Mouse (Mus musculus): ENCODE measurements at regions not wholly inside any gene's neighbourhood (a gene's known extent, or its start where the extent isn't known, plus 50 kb on each side); places are given as distances from the start of the nearest gene placed in this dataset.

DNA sequence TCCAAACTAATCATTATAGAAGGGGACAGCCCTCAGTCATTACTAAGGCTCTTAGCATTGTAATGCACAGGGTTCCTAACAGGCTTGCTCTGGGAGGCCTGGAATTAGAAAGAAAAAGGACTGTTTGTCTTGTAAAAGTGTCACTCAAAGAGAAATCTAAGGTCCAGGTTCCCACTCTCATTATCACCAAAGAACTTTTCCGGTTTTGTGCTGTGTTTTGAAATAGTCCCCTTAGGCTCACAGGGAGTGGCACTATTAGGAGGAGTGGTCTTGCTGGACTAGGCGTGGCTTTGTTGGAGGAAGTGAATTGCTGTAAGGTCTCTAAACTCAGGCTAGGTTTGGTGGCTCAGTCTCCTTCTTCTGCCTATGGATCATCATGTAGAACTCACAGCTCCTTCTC lies 161.9 kb upstream of the Ofcc1 start:
- H3K9ac ChIP-seq = no peak overlapping the region
- H3K27me3 ChIP-seq (ENCODE audit: control insufficient read depth, insufficient read depth, low read length) = no peaks in the 10 kb centered on the region
- H3K9me3 ChIP-seq (ENCODE audit: control insufficient read depth, low read length) = no peaks in the 10 kb centered on the region
- no peaks in the 10 kb centered on the region for H3K36me3 ChIP-seq (replicated peaks; ENCODE audit: control insufficient read depth, insufficient read depth)
- H3K4me3 ChIP-seq (replicated peaks; ENCODE audit: low read length) = no peak overlapping the region
- WGBS = 63% methylated on average over 2 of the region's 2 CpGs
- no peaks in the 10 kb centered on the region for H3K4me1 ChIP-seq (replicated peaks; ENCODE audit: control insufficient read depth, insufficient read depth, low read length)
- no peak for DNase-seq (ENCODE audit: low spot score)
- no peak overlapping the region for H3K27ac ChIP-seq
- ATAC-seq (ENCODE audit: low FRiP score) = no peak
- H3K4me2 ChIP-seq (replicated peaks) = no peak overlapping the region

DNA sequence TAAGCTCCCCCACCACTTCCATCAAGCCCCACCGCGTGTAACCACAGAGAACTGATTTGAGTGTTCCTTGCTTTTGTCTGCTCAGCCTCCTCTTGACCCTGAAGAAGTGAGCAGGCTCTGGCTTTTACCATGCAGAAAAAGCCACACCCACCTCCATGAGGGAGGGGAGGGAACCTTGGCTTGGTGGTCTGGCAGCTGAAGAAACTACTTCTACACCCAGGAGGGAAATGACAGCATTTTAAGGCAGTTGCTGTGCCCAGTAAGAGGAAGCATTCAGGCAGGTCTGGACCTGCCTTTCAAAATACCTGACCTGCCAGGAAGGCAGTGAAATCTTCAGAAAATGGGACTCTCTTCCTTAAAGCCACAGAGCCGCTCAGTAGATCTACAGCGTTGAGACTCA lies 156.9 kb upstream of the Ofcc1 start:
- Histone ChIP-seq H3K4me3 (replicated peaks; ENCODE audit: low read length) (no peak overlapping the region), H3K36me3 (replicated peaks; ENCODE audit: control insufficient read depth, insufficient read depth) (no peaks in the 10 kb centered on the region), H3K4me1 (replicated peaks; ENCODE audit: control insufficient read depth, insufficient read depth, low read length) (no peaks in the 10 kb centered on the region), H3K27me3 (ENCODE audit: control insufficient read depth, insufficient read depth, low read length) (no peaks in the 10 kb centered on the region), H3K27ac (no peak overlapping the region), H3K4me2 (replicated peaks) (no peak overlapping the region), H3K9me3 (ENCODE audit: control insufficient read depth, low read length) (no peaks in the 10 kb centered on the region), H3K9ac (no peak overlapping the region)
- DNase-seq (ENCODE audit: low spot score) (no peak), ATAC-seq (ENCODE audit: low FRiP score) (no peak)
- 65% methylated on average over 4 of the region's 4 CpGs for WGBS

DNA sequence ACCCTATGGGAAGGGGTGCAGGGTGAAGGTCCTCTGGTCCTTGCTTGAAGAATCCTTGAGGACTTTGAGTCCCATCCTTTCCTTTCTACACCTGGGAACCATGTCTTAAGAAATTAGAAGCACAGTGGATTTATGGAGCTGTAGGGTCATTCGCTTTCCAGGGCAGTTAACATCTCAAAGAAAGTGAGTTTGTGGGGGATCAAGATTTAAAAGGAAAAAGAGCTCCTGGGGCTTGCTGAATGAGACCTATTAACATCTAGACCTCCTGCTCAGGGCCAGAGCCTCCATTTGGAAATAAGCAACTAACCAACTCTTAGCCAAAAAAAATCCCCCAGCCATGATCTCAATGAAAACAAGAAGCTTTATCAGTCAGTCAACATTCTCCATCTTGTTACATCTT lies 148.0 kb upstream of the Ofcc1 start:
- H3K27ac ChIP-seq = no peak overlapping the region
- H3K4me2 ChIP-seq (replicated peaks) = no peak overlapping the region
- no peaks in the 10 kb centered on the region for H3K9me3 ChIP-seq (ENCODE audit: control insufficient read depth, low read length)
- H3K4me1 ChIP-seq (replicated peaks; ENCODE audit: control insufficient read depth, insufficient read depth, low read length) = no peaks in the 10 kb centered on the region
- no peaks in the 10 kb centered on the region for H3K27me3 ChIP-seq (ENCODE audit: control insufficient read depth, insufficient read depth, low read length)
- no peak overlapping the region for H3K4me3 ChIP-seq (replicated peaks; ENCODE audit: low read length)
- H3K9ac ChIP-seq = no peak overlapping the region
- no peaks in the 10 kb centered on the region for H3K36me3 ChIP-seq (replicated peaks; ENCODE audit: control insufficient read depth, insufficient read depth)
- WGBS = 52% methylated on average over 1 of the region's 1 CpGs
- no peak for ATAC-seq (ENCODE audit: low FRiP score)
- no peak for DNase-seq (ENCODE audit: low spot score)

DNA sequence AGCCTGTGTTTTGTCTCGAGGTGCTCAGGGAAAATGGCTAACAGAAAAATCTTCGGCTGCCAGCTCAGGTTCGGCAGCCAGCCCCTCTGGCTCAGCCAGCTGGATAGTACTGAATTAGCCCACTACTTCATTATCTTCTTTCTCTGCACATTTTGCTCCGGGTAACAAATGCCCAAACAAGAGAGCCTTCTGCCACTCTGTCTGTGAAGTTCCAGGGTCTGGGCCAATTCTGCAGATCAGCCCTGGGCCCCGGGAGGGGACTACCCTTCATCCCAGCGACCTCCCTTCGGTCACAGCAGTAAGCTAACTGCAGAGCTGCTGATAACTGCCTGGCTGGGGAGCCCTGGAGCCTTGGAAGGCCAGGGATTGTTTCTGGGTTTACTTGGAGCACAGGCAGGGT lies 119.6 kb upstream of the Ofcc1 start:
- no peak for DNase-seq (ENCODE audit: low spot score)
- Histone ChIP-seq H3K4me2 (replicated peaks) (no peak overlapping the region), H3K9me3 (ENCODE audit: control insufficient read depth, low read length) (no peaks in the 10 kb centered on the region), H3K4me3 (replicated peaks; ENCODE audit: low read length) (no peak overlapping the region), H3K9ac (no peak overlapping the region), H3K36me3 (replicated peaks; ENCODE audit: control insufficient read depth, insufficient read depth) (no peaks in the 10 kb centered on the region), H3K27me3 (ENCODE audit: control insufficient read depth, insufficient read depth, low read length) (no peaks in the 10 kb centered on the region), H3K4me1 (replicated peaks; ENCODE audit: control insufficient read depth, insufficient read depth, low read length) (no peaks in the 10 kb centered on the region), H3K27ac (no peak overlapping the region)
- ATAC-seq (ENCODE audit: low FRiP score) = no peak; the same call in 1 of the 2 replicates
- 45% methylated on average over 7 of the region's 7 CpGs for WGBS

DNA sequence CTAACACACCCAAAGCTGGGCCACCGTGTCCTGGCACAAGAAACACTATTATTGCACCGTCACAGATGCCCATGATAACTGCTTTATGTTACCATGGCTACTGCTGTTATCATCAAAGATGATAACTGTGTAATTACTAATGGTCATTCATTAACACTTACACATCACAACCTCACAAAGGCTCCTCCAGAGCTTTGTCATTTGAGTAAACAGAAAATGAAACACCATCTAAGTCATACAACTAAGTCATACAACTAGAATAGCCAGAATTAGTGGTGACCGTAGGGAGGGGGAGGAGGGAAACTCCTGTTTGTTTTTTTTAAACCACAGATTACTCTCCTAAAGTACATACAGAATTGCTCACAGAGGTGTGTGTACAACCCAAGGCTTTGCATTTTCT lies 111.4 kb upstream of the Ofcc1 start:
- Histone ChIP-seq H3K9me3 (ENCODE audit: control insufficient read depth, low read length) (no peaks in the 10 kb centered on the region), H3K4me1 (replicated peaks; ENCODE audit: control insufficient read depth, insufficient read depth, low read length) (no peaks in the 10 kb centered on the region), H3K27ac (no peak overlapping the region), H3K27me3 (ENCODE audit: control insufficient read depth, insufficient read depth, low read length) (no peaks in the 10 kb centered on the region), H3K4me3 (replicated peaks; ENCODE audit: low read length) (no peak overlapping the region), H3K9ac (no peak overlapping the region), H3K36me3 (replicated peaks; ENCODE audit: control insufficient read depth, insufficient read depth) (no peaks in the 10 kb centered on the region), H3K4me2 (replicated peaks) (no peak overlapping the region)
- 67% methylated on average over 3 of the region's 3 CpGs for WGBS
- DNase-seq (ENCODE audit: low spot score) (no peak), ATAC-seq (ENCODE audit: low FRiP score) (no peak)

DNA sequence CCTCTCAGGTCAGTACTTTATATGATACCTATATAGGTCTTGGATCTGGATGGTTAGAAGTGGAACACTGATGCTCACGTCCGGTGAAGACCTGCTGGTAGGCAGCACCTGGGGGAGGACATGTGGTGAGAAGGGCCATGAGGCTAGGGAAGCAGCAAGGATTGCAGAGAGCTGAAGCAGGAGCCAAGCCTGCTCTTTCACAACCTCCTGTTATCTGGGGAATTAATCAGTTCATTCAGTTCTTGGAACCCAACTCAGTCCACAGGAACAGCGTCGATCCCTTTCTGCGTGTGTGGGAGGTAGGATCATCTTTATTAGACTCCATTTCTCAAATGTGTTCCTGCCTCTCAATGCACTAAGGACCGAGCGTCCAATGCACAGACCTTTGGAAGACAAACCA lies 107.9 kb upstream of the Ofcc1 start:
- WGBS = 95% methylated on average over 7 of the region's 7 CpGs
- ATAC-seq (ENCODE audit: low FRiP score) = no peak
- DNase-seq (ENCODE audit: low spot score) = no peak

DNA sequence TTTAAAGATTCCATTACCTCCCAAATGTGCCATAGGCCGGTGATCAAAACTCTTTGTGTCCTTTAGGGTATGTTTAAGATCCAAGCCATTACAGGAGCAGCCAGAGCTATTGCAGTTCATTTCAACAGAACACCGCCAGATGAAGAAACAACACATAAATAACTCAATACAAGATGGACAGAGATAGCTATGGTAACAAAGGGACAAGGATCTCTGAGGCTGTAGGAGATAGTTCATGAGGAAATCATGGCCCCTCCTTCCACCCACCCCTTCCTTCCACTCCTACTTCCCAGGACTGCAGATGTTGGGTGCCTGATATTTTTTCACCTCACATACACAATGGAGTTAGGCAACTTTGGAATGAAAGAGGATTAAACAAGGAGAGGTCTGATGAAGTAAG lies 92.1 kb upstream of the Ofcc1 start:
- H3K9me3 ChIP-seq (ENCODE audit: control insufficient read depth, low read length) = no peaks in the 10 kb centered on the region
- DNase-seq (ENCODE audit: low spot score) = no peak
- H3K4me2 ChIP-seq (replicated peaks) = no peak overlapping the region
- H3K4me1 ChIP-seq (replicated peaks; ENCODE audit: control insufficient read depth, insufficient read depth, low read length) = no peaks in the 10 kb centered on the region
- H3K9ac ChIP-seq = no peak overlapping the region
- H3K27me3 ChIP-seq (ENCODE audit: control insufficient read depth, insufficient read depth, low read length) = no peaks in the 10 kb centered on the region
- no peaks in the 10 kb centered on the region for H3K36me3 ChIP-seq (replicated peaks; ENCODE audit: control insufficient read depth, insufficient read depth)
- no peak overlapping the region for H3K27ac ChIP-seq
- H3K4me3 ChIP-seq (replicated peaks; ENCODE audit: low read length) = no peak overlapping the region
- WGBS = 91% methylated on average over 2 of the region's 2 CpGs
- no peak for ATAC-seq (ENCODE audit: low FRiP score)

More for the DNA sequence above, 107.9 kb upstream of the Ofcc1 start:
- Histone ChIP-seq H3K4me3 (replicated peaks; ENCODE audit: low read length) (no peak overlapping the region), H3K4me1 (replicated peaks; ENCODE audit: control insufficient read depth, insufficient read depth, low read length) (no peaks in the 10 kb centered on the region), H3K4me2 (replicated peaks) (no peak overlapping the region), H3K9ac (no peak overlapping the region), H3K9me3 (ENCODE audit: control insufficient read depth, low read length) (no peaks in the 10 kb centered on the region), H3K27ac (no peak overlapping the region), H3K36me3 (replicated peaks; ENCODE audit: control insufficient read depth, insufficient read depth) (no peaks in the 10 kb centered on the region), H3K27me3 (ENCODE audit: control insufficient read depth, insufficient read depth, low read length) (no peaks in the 10 kb centered on the region)

DNA sequence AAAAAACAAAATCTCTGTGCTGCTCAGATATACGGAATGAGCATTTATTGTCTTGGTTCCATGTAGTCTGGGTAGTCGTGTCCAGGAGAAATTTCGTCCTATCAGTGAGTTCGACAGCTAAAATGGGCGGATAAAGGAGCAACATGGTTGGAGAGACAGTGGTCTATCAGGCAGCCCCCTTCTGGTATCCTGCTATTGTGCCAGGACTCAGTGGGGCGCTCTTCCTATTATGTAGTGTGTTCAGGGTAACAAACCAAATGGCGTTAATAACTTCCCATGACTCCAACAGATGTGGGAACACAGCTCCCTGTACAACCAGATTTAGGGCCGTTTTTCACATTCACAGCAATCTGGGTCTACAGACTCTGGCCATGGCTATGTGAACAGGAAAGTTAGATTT lies 68.6 kb upstream of the Ofcc1 start:
- H3K9ac ChIP-seq = no peak overlapping the region
- no peaks in the 10 kb centered on the region for H3K9me3 ChIP-seq (ENCODE audit: control insufficient read depth, low read length)
- H3K36me3 ChIP-seq (replicated peaks; ENCODE audit: control insufficient read depth, insufficient read depth) = no peaks in the 10 kb centered on the region
- no peaks in the 10 kb centered on the region for H3K27me3 ChIP-seq (ENCODE audit: control insufficient read depth, insufficient read depth, low read length)
- no peak for DNase-seq (ENCODE audit: low spot score)
- no peak overlapping the region for H3K27ac ChIP-seq
- 88% methylated on average over 8 of the region's 8 CpGs for WGBS
- H3K4me3 ChIP-seq (replicated peaks; ENCODE audit: low read length) = no peak overlapping the region
- H3K4me2 ChIP-seq (replicated peaks) = no peak overlapping the region
- H3K4me1 ChIP-seq (replicated peaks; ENCODE audit: control insufficient read depth, insufficient read depth, low read length) = no peaks in the 10 kb centered on the region
- ATAC-seq (ENCODE audit: low FRiP score) = no peak

DNA sequence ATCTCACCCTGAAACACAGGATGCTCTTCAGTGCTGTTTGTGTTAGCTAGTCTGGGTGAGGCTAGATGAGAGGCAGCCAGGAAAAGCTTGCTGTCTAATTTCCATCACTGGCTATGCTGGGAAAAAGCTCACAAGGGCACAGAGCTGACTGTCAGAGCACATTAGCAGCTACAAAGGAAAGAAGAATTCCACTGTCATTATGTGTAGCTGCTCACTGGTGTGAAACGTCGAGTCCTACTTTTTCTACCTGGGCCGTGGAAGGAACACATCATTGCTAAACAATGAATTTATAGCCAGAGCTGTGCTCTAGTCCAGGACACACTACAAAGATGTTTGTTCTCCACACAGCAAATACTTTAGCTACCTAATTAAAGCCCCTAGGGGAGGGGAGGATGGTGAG lies 61.8 kb upstream of the Ofcc1 start:
- DNase-seq (ENCODE audit: low spot score) = no peak
- H3K4me1 ChIP-seq (replicated peaks; ENCODE audit: control insufficient read depth, insufficient read depth, low read length) = no peaks in the 10 kb centered on the region
- 61% methylated on average over 3 of the region's 3 CpGs for WGBS
- ATAC-seq (ENCODE audit: low FRiP score) = no peak
- H3K9ac ChIP-seq = no peak overlapping the region
- no peaks in the 10 kb centered on the region for H3K9me3 ChIP-seq (ENCODE audit: control insufficient read depth, low read length)
- no peaks in the 10 kb centered on the region for H3K27me3 ChIP-seq (ENCODE audit: control insufficient read depth, insufficient read depth, low read length)
- no peak overlapping the region for H3K27ac ChIP-seq
- H3K4me2 ChIP-seq (replicated peaks) = no peak overlapping the region
- H3K4me3 ChIP-seq (replicated peaks; ENCODE audit: low read length) = no peak overlapping the region
- no peaks in the 10 kb centered on the region for H3K36me3 ChIP-seq (replicated peaks; ENCODE audit: control insufficient read depth, insufficient read depth)

DNA sequence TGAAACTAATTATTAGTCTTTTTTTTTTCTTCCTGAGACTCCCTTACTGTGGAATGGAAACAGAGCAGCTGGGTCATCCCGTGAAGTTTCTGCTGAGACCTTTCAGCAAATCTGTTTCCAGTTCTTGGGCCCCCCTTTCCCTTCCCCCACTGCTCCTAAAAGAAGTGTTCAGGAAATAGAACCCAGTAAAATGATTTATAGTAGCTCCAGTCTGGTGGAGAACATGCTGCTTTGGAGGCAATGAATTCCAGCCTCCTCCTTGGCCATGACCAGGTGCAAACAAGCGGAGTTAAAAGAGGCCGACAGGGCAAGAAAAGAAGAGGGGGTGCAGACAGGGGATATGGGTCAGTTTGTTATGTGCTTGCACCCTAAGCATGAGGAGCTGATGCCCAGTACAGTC lies 56.6 kb upstream of the Ofcc1 start:
- Histone ChIP-seq H3K27me3 (ENCODE audit: control insufficient read depth, insufficient read depth, low read length) (no peaks in the 10 kb centered on the region), H3K36me3 (replicated peaks; ENCODE audit: control insufficient read depth, insufficient read depth) (no peaks in the 10 kb centered on the region), H3K9ac (no peak overlapping the region), H3K4me3 (replicated peaks; ENCODE audit: low read length) (no peak overlapping the region), H3K4me2 (replicated peaks) (no peak overlapping the region), H3K4me1 (replicated peaks; ENCODE audit: control insufficient read depth, insufficient read depth, low read length) (no peaks in the 10 kb centered on the region), H3K9me3 (ENCODE audit: control insufficient read depth, low read length) (no peaks in the 10 kb centered on the region), H3K27ac (no peak overlapping the region)
- 85% methylated on average over 3 of the region's 3 CpGs for WGBS
- ATAC-seq (ENCODE audit: low FRiP score) (no peak), DNase-seq (ENCODE audit: low spot score) (no peak)
